Mouse (Mus musculus): ENCODE data around the gene Tspan14.

Tspan14 gene

DNA sequence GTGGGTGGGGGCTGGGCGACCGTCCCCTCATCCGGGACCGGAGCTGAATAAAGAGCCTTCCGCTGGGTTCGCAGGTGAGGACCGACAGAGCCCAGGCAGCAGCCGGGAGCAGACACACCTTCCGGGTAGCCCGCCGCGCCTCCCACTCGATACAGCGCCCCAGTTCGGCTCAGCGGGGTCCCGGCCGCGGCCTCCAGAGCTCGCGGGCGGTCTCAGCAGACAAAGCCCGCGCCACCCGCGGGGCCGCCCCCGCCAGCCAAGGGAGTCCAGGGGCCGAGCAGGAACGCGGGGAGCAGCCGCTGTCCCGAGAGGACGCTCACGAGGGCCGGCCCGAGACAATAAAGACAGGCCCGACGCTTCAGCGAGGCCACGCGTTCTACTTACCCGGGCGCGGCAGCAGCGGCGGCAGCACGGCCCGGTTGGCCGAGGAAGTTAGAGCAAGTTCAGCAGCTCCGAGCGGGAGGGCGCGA lies at the start of gene Tspan14:
Tspan14 (minus strand) TSS at position 416 of the 470 bp plus-strand sequence.
- no peak for DNase-seq

DNA sequence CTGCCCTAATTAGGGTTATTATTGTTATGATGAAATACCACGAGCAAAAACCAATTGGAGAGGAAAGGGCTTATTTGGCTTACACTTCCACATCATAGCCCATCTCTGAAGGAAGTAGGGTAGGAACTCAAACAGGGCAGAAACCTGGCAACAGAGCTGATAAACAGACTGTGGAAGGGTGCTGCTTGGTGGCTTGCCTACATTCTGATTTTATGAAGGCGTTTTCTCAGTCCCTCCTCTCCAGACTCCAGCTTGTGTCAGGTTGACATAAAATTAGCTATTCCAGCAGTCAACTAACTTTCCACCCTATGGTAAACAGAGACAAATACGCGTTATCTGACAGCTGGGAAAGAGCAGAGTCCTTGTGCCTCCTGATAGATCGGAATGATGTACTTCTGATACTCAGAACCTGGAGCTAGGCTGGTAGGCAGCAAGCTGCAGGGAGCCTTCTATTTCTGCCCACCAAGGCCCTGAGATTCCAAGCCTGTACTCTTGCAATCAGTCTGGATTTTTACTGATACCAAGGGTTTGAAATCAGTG lies 48.2 kb upstream of the Tspan14 start:
- no peak for DNase-seq

DNA sequence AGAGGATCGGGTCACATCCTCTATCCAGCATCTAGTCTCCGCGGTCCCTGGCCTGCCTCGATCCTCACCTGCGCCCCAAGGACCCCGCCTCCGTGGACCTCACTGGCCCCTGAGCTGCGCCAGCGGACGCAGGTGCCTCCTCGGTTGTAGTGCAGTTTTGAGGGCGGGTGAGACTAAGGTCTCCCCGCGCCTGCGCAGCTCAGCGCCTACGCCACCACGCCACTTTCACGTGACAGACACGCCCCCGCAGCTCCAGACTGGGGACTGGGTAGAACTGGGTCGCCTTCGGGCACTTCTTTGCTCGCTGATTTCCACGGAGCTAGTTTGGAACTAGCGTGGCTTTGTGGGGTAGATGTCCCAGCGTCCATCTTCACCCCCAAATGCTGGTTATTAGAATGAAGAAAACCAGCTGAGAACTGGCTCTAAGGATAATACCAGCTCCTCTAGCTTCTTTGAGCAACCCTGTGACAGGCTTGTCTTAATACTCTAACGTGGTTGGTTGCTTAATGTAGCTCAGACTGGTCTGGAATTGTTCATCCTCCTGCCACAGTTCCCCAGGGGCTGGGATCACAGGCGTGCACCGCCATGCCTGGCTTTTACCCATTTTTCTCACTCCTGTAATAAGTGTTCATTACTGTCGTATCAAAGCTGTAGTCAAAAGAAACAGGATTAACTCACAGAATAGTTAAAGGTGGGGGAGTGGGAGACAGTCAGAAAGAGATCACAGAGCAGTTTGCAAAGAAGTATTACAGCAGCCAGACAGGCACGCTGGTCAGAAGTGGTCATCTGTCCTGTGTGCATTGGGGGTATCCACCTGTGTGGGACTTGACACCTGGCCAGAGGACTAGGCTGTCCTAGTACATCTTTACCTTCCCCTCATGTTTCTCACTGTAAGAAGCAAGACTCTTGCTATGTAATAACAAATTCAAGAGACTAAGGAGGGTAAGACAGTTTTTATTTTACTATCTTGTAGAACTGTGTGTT lies 47.3 kb upstream of the Tspan14 start, which contains the start of gene Fam213a:
Fam213a (minus strand) TSS at position 159 of the 984 bp plus-strand sequence.
- DNase-seq = peak; percentile 91

DNA sequence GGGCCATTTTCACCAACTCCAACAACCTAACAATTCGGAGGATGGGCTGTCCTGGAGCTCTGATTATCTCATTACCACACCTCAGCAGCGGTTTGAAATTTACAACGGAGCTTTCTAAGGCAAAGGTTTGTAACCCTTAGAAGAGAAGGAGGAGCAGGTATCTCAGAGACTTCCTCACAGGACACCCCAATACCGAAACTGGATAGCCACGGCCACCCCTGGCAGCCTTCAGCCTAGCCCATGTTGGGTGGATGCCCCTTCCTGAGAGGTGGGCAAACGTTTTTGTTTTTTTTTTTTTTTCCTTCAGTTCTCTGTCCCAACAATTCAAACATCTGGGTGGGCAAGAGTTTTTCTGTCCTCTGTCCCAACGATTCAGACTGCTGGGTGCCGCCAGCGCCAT lies 46.5 kb upstream of the Tspan14 start:
- no peak for DNase-seq

DNA sequence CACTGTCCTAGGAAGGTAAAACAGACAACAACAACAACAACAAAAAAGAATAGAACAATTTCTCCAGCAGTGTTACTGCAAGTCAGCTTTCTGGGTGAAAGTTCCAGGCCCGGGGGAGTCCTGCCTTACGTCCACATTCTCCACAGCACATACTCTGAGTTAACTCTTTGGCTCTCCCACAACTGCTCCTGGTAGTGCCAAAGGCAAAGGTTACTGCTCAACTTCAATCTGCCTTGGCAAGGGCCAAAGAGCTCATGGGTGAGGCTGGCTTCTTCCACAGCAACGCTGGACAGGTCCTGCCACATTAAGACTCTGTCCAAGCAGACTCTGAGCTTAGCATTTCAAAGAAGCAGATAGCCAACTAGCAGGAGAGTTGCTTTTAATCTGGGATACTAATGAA lies 45.3 kb upstream of the Tspan14 start:
- DNase-seq = no peak

DNA sequence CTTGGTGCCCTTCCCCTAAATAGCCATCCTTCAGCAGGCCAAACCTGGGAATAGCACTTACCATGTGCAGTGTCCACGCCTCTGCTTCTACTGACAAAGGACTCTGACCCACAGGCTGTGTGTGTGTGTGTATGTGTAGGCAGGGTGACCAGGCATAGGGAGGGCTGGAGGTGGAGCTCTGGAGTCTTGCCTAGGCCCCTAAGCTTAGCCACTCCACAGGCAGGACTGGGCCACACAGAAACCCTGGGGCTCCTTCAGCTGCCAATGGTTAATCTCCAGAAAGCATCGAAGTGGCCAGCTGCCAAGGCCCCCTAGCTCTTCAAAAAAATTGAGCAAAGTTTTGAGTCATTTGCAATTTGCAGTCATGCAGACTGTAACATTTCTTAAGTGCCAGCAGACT lies 41.5 kb upstream of the Tspan14 start:
- DNase-seq = peak; percentile 4

DNA sequence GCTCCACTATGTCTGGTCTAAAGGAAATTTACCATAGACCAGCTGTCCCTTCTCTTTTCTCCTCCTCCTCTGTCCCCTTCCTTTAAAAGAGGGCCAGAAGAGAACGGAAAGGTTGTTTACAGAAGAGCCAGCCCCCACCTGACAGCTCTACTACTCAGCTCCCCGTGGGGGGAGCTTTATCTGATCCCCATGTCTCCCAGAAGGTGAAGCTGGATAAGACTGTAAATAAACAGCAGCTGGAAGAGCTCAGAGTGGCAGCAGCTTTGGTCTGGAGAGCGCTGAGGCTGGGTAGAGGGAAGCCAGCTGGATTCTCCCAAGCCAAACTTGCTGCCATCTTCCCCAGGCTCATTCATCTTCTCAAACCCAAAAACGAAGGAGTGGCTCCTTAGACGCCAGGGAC lies 41.0 kb upstream of the Tspan14 start:
- peak; percentile 16 for DNase-seq

DNA sequence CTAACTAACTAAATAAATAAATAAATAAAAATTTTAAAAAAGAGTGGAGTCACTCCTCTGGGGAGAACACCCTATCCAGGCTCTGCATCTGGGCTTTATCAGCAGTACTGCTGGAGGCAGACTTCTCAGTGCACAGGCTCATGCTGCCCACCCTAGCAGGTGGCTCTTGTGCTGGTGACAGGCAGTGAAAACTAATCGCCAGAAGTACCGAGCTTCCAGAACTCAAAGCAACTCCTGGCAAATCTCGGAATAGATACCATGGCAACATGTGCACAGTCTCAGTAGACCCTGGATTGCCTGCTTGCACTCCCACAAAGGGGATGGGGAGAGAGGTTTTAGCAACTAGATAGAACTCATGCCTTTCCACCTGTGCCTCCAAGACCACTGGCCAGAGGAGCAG lies 40.3 kb upstream of the Tspan14 start:
- no peak for DNase-seq

DNA sequence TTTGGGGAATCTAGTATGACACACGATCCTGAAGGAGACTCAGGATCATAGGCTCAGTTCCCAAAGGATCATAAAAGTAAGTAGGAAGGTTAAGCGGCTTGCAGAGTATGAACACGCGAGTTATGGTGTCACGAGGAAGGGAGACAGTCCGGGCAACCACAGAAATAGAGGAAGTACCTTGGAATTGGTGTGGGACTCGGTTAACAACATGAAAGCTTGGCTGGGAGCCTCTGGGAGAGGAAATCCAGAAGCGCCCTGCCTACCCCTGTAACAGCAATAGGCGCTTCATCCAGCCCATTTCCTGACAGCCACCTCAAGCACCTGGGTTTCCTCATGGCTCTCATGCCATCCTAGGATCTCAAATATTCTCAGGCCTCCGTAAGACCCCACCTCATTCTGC lies 39.7 kb upstream of the Tspan14 start:
- no peak for DNase-seq

DNA sequence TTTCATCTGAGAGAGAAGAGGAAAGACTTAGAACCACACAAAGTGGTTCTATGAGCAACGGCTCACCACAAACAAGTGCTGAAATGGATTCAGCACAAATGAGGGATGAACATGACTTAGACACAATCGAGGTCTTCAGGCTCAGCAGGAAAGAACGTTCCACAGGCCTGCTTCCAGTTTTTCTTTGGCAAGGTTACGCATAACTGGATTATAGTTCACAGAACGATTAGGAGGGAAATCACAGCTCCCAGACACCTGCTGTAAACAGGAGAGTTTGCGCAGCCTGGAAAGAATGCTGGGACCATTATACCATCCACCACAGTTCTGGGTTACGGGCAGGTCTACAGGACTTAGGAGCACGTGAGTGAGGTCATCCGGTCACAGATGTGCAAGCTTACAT lies 39.1 kb upstream of the Tspan14 start:
- no peak for DNase-seq

DNA sequence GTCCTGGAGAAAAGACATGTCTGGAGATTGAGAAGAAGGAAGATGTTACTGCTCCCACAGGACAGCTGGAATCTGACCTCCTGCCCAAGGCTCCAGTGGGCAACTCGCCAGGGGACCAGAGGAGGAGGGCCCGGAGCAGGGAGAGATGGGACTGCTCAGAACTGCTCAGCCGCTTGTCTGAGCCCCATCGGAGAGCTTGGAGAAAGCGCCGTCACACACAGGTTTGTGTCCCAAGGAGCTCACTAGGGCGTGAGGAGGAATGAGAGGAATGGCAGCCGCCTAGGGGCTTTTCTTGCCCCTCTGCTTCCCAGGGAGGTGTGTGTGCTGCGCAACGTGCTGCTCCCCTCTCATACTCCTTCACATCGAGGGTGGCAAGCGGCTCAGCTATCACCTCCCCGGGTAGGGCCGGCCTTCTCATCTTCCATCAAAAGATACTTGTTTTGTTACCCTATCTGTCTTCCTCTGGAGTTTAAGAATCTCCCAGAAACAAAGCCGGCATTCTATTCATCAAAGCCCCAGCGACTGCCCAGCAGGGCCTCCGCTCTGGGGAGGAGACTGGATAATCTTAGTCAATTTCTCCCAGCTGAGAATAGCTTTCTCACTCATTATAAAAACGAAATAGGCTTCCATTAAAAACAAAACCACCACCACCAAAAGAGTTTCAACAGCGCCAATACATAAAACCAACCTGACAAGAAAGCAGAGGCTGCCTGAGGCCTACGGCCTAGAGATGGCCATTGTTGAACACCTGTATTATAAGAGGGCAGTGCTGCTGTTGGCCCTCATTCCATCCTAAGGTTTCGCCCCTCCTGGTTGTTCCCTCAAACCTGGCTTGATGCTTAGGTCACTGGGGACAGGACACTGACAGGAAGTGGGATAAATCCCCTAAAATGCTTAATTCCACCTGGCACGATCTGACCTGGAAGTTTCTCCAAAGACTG lies 37.9 kb upstream of the Tspan14 start:
- DNase-seq = peak; percentile 64

DNA sequence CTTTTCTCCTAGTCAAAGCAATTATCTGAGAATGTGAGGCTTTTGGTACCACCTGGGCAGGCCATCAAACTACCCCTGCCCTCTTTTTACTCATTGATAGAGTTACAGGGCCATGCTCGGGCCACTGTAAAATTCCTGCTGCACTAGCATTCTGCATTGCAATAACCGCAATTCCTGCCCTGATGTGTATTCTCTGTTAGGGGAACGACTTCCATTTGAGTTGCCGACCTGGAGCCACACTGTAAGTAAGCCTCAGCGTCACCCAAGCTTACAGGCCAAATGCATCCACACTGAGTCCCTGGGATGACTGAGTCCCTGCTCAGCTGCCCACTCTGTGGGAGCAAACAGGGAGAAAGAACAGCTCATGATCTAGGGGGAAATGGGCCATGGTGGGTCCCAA lies 35.0 kb upstream of the Tspan14 start:
- DNase-seq = no peak

DNA sequence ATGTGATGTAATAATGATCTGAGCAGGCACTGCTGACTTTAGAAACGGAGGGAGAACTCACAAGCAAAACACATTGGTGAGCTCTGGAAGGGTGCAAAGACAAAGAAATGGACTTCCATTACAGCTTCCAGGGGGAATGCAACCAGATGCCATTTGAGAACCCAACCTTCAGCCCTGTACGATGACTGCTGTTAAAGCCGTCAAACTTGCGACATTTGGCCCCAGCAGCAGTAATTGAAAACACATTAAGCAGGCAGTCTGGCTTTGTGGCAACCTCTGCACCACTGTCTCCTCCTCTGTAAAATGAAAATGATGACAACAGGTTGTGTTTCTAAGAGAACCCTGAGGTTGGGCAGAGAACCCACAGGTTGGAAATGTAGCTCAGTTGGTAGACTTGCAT lies 34.2 kb upstream of the Tspan14 start:
- no peak for DNase-seq

DNA sequence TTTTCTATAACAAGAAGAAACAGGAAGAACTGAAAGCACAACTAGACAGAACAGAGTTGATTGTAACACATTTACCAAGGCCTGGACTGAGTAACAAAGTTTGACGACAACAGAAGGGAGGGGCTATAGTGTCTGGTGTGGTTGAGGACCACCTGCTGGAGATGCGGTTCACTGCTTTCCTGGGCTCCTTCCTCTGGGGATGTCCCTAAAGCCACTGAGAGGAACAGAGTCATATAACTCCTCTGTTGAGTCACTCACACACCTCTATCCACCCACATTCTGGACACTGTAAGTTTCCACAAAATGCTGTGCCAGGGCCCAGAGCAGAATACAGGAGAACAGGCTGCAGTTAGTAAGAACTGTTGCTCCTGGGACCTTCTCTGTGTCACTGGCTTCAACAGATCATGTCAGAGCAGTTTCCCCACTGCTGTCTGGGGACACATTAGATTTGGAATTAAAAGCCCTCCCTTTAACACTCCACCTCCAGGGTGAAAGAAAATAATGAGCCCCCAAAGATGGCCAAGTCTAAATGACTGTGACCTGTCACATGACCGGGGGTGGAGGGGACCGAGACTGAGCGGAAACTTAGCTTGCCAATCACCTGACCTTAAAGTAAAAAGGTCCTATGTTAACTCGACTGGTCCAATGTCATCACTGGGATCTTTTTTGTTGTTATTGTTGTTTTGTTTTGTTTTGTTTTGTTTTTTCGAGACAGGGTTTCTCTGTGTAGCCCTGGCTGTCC lies 33.5 kb upstream of the Tspan14 start:
- no peak for DNase-seq

DNA sequence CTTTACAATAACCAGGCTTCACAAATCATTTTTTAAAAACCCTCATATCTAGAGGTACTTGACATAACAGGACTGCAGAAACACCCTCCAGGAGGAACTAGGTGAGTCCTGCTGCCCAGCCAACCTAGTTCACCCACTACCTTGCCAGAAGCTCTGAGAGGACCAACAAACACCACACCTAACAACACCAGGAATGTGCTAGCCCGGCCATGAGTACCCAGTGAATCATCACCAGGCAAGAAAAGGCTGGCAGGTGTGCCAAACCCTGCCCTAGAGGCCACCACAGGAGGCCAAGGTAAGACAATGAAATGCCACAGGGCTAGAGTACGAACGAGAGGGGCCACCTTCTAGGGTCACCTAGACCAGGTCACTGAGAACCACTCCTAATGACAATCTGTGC lies 29.6 kb upstream of the Tspan14 start:
- DNase-seq = no peak

DNA sequence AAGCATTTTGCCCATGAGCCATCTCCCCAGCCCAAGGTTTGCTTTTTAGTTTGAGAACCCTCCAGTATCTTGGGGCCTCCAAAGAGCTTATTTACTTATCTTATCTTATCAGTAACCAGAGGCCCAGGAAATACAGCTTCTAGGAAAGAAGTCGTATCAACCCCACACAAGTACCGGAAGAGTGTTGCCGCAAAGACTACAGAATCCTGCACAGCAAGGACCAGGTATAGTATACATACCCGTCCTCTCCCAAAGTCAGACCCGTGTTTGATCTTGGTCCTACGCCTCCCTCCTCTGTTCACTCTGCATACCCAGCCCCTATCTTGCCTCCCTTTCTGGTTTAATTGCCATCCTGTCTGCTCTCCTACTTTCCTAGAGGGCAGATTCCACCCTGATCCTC lies 25.9 kb upstream of the Tspan14 start:
- DNase-seq = no peak

DNA sequence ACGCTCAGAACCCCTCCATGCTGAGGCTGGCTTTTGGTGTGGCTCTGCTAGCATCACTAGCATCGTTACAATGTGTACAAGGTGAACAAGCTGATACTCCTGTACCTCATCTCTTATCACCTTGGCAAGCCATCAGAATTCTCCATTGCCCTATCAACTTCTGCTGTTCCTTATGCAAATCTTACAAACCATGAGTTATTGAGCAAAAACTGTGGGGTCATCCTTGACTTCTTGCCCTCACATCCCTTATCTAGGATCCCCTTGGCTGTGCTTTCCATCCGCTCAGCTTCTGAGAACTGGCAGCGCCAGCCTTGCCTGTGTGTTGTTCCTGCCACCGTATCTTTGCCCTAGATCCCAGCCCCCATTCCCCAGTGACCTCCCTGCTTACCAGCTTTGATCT lies 22.2 kb upstream of the Tspan14 start:
- DNase-seq = no peak

DNA sequence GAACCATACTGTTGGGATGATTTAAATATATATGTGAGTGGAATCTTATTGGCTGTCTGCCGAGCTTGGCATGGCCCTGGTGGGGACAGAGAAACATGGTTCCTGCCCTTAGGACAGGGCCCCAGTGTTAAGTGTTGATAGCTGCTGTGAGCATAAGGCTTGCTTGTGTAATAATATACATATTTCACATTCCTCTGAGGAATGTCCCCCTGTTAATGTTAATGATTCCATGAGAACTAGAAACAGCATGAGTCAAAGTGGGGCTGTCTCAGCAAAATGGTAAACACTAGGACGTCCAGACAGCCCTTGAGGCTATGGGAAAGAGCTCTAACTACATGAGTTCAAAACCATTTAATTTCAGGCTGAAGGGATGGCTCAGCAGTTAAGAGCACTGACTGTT lies 20.6 kb upstream of the Tspan14 start:
- DNase-seq = no peak

DNA sequence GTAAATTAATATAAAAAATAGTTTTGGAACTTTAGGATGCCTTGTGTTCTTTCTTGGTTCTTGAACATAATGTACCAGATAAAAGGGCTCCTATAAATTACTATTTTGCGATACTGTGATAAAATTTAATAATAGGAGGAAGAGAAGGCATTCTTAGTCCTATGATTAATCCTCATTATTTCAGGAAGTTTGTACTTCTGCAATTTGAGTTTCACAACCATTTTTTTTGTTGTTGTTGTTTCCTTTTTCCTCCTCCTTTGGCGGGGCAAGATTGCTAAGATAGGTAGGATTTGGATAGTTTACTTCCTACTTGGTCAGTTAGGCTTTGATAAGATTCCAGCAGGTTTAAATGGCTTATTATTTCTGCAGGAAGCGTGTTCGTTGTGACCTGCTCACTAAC lies 19.0 kb upstream of the Tspan14 start:
- no peak for DNase-seq

DNA sequence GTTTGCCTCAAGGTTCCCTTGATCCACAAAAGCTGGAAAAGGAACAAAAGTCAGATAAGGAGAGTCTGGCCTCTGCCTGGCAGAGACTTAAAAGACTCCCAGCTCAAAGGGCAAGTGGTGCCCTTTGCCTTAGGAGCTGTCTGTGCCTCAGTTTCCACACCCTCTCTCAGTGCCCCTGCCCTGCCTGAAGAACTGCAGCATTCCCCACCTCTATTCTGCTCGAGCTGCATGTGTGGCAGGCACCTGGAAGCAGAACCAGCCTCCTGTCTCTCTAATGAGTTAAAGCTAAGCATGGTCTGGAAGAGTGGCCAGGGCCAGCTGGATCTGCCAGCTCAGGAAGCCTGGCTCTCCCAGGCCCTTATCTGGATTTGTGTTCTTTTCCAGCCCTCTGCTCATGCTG lies 13.1 kb upstream of the Tspan14 start:
- no peak for DNase-seq

DNA sequence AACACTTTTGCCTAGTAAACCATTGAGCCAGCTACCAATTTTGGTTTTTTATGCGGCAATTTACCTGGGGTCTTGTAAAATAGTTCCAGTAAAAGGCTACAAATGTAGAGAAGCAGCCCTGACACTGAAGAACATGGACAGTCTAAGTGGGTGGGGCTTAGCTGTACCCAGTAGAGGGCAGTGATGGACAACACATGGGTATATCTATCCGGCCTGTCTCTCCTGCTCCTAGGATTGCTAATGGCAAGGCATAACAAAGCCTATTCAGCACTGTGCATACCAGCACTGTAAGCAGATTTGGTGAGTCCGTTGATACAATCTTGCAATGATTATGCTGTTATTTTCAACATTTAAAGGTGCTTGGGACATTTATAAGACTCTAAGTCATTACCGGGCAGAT lies 12.4 kb upstream of the Tspan14 start:
- DNase-seq = peak; percentile 67

DNA sequence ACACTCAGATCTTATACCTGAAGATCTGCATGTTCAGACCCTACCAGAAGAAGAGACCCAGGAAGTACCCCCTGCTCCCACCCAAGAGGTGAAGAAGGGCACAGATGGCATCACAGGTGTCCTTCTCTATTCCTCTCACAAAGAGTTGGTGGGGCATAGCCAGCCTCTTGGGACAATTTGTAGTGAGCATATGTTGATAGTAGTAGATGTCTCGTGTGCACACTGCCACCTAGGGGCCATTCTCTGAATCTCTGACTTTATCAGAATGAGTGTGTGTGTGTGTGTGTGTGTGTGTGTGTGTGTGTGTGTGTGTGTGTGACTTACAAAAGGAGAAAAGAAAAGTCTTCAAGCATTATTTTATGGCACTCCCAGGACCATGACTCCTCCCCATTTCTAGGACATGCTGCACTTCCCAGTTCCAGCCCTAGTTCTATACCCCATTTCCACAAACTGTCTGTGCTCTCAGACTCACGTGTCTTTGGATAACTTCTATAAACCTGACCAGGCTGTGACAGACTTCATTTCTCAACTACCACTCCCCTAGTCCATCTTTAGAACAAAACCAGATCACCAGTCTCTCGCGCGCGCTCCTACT lies 8.6 kb upstream of the Tspan14 start:
- peak; percentile 77 for DNase-seq
